Mouse (Mus musculus) Muller cell, postnatal 12 days (primary cell): ENCODE data around the gene Aifm2.

Experiments
- DNase-seq: peaks from one replicate; pipeline ENCODE4 v3.0.0-alpha.2; 2015; ENCODE audit errors: inconsistent ontology term

The Aifm2 gene

GRCm38 (mm10) chr10:61715996-61716864, 1.2 kb downstream of the Aifm2 start:
- peak; percentile 42 for DNase-seq

- DNase-seq = no peak
These were observed 2.6 kb downstream of the Aifm2 start for GRCm38 (mm10) chr10:61717406-61718296.

- DNase-seq = peak; percentile 44
These were observed 5.3 kb downstream of the Aifm2 start for GRCm38 (mm10) chr10:61720331-61720730.

- no peak for DNase-seq
These were observed 7.2 kb downstream of the Aifm2 start for GRCm38 (mm10) chr10:61722215-61722614.

- DNase-seq = peak; percentile 19
These were observed 8.2 kb downstream of the Aifm2 start for GRCm38 (mm10) chr10:61723271-61723670.

GRCm38 (mm10) chr10:61729181-61729580, 14.1 kb downstream of the Aifm2 start:
- no peak for DNase-seq

GRCm38 (mm10) chr10:61730171-61730570, 15.1 kb downstream of the Aifm2 start:
- DNase-seq = no peak

- DNase-seq = peak; percentile 41
These were observed 19.3 kb downstream of the Aifm2 start for GRCm38 (mm10) chr10:61734377-61734776.

- DNase-seq = no peak
These were observed 21.6 kb downstream of the Aifm2 start for GRCm38 (mm10) chr10:61736671-61737078.

- DNase-seq = no peak
These were observed 22.5 kb downstream of the Aifm2 start for GRCm38 (mm10) chr10:61737537-61737936.

- DNase-seq = no peak
These were observed 23.1 kb downstream of the Aifm2 start for GRCm38 (mm10) chr10:61738126-61738525.

GRCm38 (mm10) chr10:61741306-61741705, 26.2 kb downstream of the Aifm2 start:
- no peak for DNase-seq

GRCm38 (mm10) chr10:61741873-61742272, 26.8 kb downstream of the Aifm2 start:
- DNase-seq = no peak

- DNase-seq = no peak
These were observed 27.3 kb downstream of the Aifm2 start for GRCm38 (mm10) chr10:61742336-61742735.

- no peak for DNase-seq
These were observed 30.1 kb downstream of the Aifm2 start for GRCm38 (mm10) chr10:61745133-61745532.

- no peak for DNase-seq
These were observed 32.2 kb downstream of the Aifm2 start for GRCm38 (mm10) chr10:61747302-61747701.

- no peak for DNase-seq
These were observed 35.0 kb downstream of the Aifm2 start for GRCm38 (mm10) chr10:61750014-61750413.

GRCm38 (mm10) chr10:61751534-61752219, 36.6 kb downstream of the Aifm2 start:
- DNase-seq = peak; percentile 90

- DNase-seq = no peak
These were observed 38.0 kb downstream of the Aifm2 start for GRCm38 (mm10) chr10:61753071-61753470.

- DNase-seq = no peak
These were observed 42.0 kb downstream of the Aifm2 start for GRCm38 (mm10) chr10:61757022-61757421.

- no peak for DNase-seq
These were observed 43.8 kb downstream of the Aifm2 start for GRCm38 (mm10) chr10:61758904-61759303.

- peak; percentile 86 for DNase-seq
These were observed 44.8 kb downstream of the Aifm2 start for GRCm38 (mm10) chr10:61759869-61760268.
